Mouse (Mus musculus): ENCODE results near the gene Sh3bgrl2.

GRCm38 (mm10) chr9:83659081-83659480 is 111.0 kb downstream of the Sh3bgrl2 start:
- TF ChIP-seq CTCF (IDR thresholded peaks at IDR 0.05) = no peak
- no peak for TF ChIP-seq EP300 (IDR thresholded peaks at IDR 0.05; ENCODE audit: insufficient read depth, low read depth, low read length)

Measured in heart, adult 2 months (tissue).